Mouse (Mus musculus) adrenal gland, adult (tissue): ENCODE results near the gene Hist1h2ae.

Experiments used
- DNase-seq, 2 experiments: peaks; one replicate each; pipeline ENCODE4 v3.0.0; 2022 to 2023; ENCODE audit warnings: low spot score in 1 of 2; ENCODE audit not compliant: inconsistent age in 2 of 2

Hist1h2ae gene

DNA sequence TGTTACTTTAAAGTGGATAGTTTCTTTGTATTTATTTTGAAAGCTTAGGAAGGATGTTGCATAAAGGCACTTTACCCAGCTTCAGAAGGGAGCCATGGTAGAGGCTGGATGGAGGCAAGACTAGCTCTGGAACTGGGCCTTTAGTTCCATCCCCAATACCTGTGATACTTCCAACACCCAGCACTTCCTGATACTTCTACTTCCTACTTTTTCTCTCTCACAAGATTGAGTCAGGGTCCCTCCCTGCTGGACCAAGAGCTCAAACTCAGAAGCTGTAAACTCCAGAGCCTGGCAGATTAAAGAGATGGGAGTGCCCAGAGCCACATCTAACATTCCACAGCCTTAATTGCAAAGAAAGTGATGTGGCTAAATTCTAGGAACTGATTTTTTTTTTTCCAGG is 13.3 kb upstream of the Hist1h2ae start:
- DNase-seq: peak in 1 of 2 experiments; percentile 71

DNA sequence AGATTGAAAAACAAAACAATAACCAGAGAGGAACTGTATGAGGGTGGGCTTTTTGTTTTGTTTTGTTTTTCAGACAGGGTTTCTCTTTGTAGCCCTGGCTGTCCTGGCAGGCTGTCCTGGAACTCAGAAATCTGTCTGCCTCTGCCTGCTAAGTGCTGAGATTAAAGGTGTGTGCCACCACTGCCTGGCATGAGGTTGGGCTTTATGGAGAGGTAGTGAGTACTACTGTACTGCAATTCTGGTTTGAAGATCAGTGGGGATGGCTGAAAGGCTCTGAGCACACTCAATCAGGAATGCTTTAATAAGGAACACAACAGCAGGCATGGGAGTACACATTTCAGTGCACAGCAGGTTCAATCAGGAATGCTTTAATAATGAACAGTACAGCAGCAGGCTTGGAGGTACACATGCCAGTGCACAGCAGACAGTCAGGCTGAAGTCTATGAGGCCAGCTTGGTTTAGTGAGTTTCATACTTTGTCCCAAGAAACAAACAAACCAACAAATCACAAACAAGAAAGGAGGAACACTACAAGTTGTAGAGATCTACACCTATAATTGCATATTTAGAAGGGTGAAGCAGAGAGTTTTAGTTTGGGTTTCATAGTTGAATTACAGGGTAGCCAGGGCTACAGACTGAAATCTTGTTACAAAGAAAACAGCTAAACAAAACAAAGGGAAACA is 12.5 kb upstream of the Hist1h2ae start:
- peak in 1 of 2 experiments; percentile 47 for DNase-seq

DNA sequence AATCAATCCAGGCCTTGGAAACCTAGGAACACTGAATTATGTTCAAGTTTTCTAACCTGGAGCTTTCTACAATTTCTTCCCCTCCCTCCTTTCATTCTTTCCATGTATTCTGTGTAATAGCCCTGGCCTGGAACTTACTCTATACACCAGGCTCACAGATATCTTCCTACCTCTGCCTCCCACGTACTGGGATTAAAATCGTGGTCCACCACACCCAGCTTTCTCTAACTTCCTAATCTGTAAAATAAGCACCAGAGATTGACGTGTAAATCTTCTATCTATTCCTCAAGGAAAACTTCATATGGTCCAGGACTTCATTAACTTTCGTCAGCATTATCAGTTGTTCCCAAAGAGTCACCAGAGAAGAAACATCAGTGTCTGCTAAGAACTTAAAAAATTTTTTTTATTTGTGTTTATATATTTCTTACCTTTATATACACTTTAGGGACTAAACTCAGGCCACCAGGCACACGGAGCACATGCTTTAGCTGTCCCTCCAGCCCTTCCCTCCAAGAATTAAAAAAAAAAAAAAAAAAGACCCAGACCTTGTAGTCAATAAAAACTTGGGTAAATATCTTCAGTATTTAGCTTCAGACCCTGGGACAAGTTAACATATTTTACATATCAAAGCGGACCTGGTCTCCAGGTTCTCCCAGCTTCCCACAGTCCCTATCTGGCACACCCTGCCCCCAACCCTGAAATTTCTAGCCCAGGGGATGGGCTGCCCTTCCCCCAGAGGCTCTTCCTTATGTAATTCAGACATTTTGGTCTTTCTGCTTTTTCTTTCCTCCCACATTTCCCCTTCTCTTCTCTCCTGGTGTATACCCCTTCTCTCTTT is 11.4 kb upstream of the Hist1h2ae start:
- DNase-seq: peak in 1 of 2 experiments; percentile 47

DNA sequence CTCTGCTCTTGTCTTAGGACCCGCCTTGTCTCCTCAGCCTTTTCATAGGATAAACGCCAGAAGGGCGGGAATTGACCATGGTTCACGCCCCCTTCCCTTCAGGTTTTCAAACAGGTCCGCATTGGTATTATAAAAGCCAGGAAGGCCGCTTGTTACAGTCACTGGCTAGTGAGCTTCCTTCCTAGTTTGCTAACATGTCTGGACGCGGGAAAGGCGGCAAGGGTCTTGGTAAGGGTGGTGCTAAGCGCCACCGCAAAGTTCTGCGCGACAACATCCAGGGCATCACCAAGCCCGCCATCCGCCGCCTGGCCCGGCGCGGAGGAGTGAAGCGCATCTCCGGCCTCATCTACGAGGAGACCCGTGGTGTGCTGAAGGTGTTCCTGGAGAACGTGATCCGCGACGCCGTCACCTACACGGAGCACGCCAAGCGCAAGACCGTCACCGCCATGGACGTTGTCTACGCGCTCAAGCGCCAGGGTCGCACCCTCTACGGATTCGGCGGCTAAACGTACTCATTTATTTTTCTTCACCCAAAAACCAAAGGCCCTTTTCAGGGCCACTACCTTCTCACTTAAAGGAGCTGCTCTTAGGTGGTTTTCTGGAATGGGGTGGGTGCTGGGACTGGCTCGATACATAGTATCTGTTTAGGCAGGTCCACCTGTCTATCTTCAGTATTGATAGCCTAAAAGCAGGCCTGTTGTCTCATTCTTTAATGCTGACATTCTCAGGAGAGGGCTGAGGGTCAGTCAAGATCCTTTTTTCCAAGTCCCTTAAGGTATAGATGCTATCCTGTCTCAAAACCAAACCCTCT is 10.6 kb upstream of the Hist1h2ae start, which contains the start of gene Hist1h4d:
Gene Hist1h4d (plus strand): TSS at position 191 of the 811 bp plus-strand sequence.
- peak; percentile 96 to 100 for DNase-seq

DNA sequence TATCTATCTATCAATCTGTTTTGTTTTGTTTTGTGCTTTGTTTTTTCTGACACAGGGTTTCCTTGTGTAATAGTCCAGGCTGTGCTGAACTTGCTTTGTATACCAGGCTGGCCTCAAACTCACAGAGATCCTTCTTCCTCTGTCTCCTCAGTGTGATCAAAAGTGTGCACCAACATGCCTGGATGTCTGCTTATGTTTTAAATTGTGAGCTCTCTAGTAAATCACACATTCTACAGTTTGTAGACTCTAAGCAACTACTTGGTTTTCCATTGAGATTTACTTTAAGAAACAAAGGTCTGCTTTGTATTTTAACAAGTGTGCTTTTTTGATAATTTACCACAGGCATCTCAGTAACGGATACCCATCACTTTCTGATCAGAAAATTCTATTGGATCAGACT is 6.8 kb upstream of the Hist1h2ae start:
- no peak for DNase-seq

DNA sequence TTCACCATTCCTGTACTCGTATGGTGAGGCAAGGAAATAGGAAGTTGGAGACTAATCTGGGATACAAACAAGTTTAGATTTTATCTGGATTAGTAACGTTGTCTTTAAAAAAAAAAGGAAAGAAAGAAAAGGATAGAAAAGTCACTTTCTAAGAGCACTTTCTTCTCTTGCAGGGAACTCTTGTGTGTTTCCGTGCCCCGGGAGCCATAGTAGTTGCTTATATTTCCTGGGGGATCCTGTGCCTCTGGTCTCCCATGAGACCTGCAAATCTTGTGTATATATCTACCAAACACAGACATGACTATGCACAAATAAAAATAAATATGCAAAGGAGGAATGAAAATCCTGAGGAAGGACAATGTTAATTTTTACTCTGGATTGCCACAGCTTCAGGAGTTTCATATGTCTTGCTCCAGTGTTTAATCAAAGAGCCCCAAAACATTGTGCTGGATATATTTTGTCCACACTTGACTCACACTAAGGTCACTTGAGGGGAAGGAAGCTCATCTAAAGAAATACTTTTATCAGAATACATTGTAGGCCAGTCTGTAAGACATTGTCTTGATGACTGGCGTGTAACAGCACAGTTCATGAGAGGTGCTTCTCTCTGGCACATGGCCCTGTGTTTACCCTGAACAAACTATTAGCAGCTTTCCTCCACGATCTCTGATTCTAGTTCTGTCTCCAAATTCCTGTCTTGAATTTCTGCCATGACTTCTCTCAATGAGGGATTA is 6.1 kb upstream of the Hist1h2ae start:
- no peak for DNase-seq

DNA sequence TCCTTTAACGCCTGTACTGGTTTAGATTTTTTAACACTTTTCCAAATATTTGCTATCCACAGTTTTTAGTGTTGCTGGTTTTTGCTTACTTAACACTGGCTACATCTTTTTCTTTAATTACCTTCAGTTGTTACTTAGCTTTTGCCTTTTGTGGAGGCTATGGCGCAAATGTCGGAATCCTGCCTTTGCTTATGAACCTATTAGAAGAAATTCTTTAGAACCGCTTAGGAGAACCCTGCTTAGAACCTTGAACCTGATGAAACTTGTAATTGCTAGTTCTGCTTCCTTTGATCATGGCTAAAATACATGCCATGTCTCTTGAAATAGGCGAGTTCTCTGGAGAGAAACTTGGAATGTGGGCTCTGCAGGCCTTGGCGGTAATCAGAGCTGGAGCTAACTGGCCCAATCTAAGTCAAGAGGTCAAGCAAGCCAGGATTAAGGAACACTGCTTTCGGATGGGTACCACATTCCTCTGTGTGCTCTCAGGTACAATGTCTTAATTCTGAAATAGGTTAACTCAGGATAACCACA is 5.4 kb upstream of the Hist1h2ae start:
- no peak for DNase-seq

DNA sequence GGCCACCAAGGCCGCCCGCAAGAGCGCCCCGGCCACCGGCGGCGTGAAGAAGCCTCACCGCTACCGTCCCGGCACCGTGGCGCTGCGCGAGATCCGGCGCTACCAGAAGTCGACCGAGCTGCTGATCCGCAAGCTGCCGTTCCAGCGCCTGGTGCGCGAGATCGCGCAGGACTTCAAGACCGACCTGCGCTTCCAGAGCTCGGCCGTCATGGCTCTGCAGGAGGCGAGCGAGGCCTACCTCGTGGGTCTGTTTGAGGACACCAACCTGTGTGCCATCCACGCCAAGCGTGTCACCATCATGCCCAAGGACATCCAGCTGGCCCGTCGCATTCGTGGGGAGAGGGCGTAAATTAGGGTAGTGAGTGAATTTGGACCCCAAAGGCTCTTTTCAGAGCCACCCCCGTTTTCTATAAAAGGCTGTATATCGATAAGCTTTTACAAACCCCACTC is 4.9 kb upstream of the Hist1h2ae start:
- peak in 1 of 2 experiments; percentile 67 for DNase-seq

DNA sequence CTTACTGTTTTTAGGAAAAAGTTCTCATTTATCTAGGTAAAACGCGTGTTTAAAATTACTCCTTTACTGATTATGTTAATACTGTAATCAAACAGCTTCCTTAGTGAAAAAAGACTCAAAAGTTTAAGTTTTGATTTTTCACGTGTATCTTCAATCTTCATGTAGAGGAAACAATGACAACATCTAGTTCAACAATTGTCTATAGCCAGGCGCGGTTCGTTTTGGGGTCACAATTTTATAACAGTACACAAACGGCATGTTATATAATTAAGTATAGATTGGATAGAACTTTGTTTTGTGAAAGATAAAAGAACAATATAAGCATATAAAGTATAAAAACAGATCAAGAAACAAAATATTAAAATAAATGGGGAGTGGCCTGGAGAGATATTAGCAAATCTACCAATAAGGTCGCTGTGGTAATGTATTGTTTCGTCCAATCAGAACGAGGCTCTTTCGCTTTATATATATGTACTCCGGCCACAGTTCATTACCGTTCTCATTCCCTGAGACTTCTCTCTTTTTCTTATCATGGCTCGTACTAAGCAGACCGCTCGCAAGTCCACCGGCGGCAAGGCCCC is 4.3 kb upstream of the Hist1h2ae start, which contains the start of gene Hist1h3d:
Gene Hist1h3d (plus strand): TSS at position 493 of the 581 bp plus-strand sequence.
- peak in 1 of 2 experiments; percentile 86 for DNase-seq

DNA sequence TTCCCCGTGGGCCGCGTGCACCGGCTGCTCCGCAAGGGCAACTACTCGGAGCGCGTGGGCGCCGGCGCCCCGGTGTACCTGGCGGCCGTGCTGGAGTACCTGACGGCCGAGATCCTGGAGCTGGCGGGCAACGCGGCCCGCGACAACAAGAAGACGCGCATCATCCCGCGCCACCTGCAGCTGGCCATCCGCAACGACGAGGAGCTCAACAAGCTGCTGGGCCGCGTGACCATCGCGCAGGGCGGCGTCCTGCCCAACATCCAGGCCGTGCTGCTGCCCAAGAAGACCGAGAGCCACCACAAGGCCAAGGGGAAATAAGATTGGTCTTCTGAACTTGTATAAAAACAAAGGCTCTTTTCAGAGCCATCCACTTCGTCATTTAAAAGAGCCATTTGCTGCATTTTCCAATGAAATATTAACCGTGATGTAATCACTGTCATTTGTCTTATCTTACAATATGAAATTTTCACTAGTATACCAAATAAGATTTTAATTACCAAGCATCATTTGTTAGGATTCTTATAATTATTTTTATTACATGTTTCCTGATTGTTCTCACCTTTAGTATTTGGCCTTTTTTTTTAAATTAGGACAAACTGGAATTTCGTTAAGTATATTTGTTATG is 3.6 kb upstream of the Hist1h2ae start:
- peak in 1 of 2 experiments; percentile 51 for DNase-seq

DNA sequence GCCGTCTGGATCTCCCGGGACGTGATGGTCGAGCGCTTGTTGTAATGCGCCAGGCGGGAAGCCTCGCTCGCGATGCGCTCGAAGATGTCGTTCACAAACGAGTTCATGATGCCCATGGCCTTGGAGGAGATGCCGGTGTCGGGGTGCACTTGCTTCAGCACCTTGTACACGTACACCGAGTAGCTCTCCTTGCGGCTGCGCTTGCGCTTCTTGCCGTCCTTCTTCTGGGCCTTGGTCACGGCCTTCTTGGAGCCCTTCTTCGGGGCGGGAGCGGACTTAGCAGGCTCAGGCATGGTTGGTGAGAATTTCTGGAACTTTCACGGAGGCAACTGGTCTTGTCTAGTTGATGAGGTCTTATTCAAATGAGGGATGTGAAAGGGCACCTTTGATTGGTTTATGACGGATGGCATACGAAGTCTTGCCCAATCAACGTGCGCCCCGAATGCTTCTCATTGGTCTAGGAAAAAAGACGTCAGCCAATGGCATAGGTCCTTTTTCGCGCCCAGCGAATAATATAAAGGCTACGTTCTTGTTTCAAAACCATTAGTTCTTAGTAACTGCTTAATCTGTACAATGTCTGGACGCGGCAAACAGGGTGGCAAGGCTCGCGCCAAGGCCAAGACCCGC is 3.0 kb upstream of the Hist1h2ae start, which contains the start of the genes Hist1h2bf and Hist1h2ad:
Gene Hist1h2bf (minus strand): TSS at position 299 of the 627 bp plus-strand sequence.
Gene Hist1h2ad (plus strand): TSS at position 484 of the 627 bp plus-strand sequence.
- peak; percentile 84 to 95 for DNase-seq

DNA sequence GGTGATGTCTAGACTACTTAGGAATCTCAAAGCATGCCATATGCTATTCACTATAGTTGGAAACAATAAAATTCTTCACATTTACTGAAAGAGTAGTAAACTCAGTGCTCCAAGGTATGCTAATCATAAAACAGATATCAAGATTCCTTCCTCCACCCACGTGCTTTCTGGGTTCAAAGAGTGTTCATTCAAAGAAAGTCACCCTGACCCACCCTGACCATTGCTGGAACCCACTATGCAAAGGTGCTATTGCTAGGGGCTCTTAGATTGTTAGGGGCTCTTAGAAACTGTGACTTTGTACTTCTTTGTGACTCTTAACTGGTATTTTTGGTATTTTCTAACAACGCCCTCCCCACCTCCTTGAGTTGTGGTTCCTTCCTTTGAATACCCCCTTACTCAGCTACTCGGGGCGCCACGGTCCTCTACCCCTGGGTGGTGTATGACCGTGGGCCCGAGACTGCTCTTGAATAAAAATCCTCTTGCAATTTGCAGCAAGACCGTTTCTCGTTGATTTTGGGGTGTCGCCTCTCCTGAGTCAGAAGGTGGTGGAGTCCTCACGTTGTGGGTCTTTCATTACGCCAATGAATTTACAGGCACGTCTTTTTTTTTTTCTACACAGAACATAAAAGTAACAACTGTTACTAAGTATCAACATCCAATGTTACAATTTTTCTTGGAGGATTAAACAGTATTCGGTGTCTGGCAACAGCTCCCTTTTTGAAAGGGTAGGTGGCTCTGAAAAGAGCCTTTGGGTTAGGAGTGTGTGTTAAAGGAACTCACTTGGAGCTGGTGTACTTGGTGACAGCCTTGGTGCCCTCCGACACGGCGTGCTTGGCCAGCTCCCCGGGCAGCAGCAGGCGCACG is 2.2 kb upstream of the Hist1h2ae start:
- DNase-seq: peak in 1 of 2 experiments; percentile 52

DNA sequence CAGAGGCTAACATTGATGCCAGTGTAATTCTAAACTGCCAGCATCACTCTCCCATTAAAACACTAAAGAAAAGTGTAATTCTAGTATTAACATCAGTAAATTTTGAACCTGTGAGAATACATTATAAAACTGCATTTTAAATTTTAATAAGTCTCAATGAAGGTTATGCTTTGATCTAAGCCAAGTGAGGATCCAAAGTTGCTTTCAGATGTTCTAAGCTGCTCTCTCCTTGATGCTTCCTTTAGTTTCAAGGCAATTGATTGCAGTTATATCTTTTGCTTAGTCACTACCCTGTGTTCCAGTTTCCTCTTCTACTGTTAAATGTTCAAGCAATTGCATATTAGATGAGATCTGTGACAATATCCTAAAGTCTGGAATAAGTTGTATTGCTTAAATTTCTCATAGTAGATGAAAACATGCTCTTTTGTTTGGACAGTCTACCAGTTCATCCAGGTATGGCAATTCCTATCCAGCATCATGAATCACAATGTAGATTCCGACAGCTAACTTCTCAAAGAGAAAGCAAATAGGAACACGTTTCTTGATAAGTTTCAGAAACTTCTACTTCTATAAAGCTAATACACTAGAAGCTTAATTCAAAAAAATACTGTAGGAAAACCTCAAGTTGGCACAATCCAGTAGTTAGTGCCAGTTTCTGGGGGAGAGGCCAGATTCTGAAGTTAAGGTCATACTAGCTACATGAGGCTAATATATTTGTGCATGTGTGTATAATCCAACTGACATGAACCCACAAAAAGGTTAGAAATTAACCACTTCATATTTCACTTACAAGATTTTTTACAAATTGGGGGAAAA is 1.4 kb upstream of the Hist1h2ae start:
- DNase-seq: no peak

DNA sequence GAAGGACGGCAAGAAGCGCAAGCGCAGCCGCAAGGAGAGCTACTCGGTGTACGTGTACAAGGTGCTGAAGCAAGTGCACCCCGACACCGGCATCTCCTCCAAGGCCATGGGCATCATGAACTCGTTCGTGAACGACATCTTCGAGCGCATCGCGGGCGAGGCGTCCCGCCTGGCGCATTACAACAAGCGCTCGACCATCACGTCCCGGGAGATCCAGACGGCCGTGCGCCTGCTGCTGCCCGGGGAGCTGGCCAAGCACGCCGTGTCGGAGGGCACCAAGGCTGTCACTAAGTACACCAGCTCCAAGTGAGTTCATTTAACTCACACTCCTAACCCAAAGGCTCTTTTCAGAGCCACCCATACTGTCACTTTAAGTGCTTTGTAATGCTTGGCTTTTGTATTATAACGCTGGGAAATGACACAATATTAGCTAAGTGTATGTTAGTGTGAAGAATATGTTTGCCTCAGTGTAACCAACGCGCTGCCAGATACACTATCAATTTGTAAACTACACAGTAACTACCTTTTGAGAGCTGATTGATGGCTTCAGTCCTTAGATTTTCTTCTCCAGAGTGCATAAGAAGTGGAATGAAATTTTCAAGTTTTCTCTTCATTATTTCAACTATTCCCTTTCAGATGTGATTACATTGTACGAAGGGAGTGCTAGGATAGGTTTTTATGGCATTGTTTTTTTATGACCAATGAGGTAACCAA is 641 bp upstream of the Hist1h2ae start:
- peak in 1 of 2 experiments; percentile 66 for DNase-seq

DNA sequence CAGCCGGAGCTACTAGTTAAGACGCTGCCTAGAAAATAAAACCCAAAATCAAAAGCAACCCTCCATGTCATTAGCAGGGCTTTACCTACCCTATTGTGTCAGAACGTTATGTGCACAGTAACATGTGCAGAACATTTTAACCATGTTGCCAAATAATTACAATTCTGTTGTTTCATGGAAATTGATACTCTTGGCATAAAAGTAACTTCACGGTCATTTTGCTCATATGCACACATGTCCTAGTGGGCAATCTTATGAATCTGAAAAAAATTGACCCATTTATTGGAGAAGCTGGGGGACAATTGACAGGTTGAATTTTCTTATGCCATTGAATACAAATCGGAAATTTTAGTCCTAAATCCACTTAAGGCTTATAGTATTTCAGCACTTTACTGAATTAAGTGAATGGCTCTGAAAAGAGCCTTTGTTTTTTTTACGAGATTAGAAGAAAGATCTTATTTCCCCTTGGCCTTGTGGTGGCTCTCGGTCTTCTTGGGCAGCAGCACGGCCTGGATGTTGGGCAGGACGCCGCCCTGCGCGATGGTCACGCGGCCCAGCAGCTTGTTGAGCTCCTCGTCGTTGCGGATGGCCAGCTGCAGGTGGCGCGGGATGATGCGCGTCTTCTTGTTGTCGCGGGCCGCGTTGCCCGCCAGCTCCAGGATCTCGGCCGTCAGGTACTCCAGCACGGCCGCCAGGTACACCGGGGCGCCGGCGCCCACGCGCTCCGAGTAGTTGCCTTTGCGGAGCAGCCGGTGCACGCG is 579 bp downstream of the Hist1h2ae start:
- DNase-seq: peak in 1 of 2 experiments; percentile 39
